Mouse (Mus musculus) limb, embryonic 10.5 days (tissue): ENCODE measurements around the gene Hist1h4i. TPM values are rescaled to one million over a fixed set of nuclear protein-coding genes. Genes with fewer than 3 reads are reported as not detected.
"Not testable (repeated sequence)": the region's sequence is repeated elsewhere in the genome, so short reads cannot be mapped to it uniquely, and the experiment has no call there.

ENCODE experiments used
- DNase-seq: peaks from one replicate; pipeline ENCODE4 v3.0.0-alpha.2; 2017; ENCODE audit warnings: low spot score
- H3K27ac ChIP-seq: fragments of 300-500 bp; sonication (generic); 2 replicates; pipeline ENCODE4 v1.5.1; 2016; ENCODE audit warnings: mild to moderate bottlenecking
- H3K27me3 ChIP-seq: fragments of 300-500 bp; sonication (generic); 2 replicates; pipeline ENCODE4 v1.6.1; 2016; ENCODE audit warnings: low read depth, mild to moderate bottlenecking; ENCODE audit not compliant: poor library complexity, severe bottlenecking
- H3K36me3 ChIP-seq: fragments of 300-500 bp; sonication (generic); 2 replicates; pipeline ENCODE4 v1.6.1; 2016; ENCODE audit warnings: mild to moderate bottlenecking, moderate library complexity
- H3K4me1 ChIP-seq: fragments of 300-500 bp; sonication (generic); 2 replicates; pipeline ENCODE4 v1.6.1; 2016
- H3K4me3 ChIP-seq: fragments of 300-500 bp; sonication (generic); 2 replicates; pipeline ENCODE4 v1.5.1; 2016; ENCODE audit warnings: mild to moderate bottlenecking, moderate library complexity
- H3K9me3 ChIP-seq: fragments of 300-500 bp; sonication (generic); replicated peaks from 2 replicates; pipeline ENCODE4 v1.6.1; 2016; ENCODE audit warnings: mild to moderate bottlenecking
- WGBS: fragments of 180-500 bp; shearing (Covaris S2); methylation state at CpG from one replicate; pipeline ENCODE4 v1.1.7; 2016; 5-methylcytosine and 5-hydroxymethylcytosine counted together
- polyA plus RNA-seq: library from polyadenylated mRNA; unstranded; fragments of >200 nt; fragmentation: Nextera tagmentation; extraction: Ambion mirVana; gene quantifications from 2 replicates; pipeline ENCODE4 v1.2.1, GENCODE M21; 2016

Gene Hist1h4i
- 27.4 and 36.3 TPM in 2 replicates for polyA plus RNA-seq

DNA sequence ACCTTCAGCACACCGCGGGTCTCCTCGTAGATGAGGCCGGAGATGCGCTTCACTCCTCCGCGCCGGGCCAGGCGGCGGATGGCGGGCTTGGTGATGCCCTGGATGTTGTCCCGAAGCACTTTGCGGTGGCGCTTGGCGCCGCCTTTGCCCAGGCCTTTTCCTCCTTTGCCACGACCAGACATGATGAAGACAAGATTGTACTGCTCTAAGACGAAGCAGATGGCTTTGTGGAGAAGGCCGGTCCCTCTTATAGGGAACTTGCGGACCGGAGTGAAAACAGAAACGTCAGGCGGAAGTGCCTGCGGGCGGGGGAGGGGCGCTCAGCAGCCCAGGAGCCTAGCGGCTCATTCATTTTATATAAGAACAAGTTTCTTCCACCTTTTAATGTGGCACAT, at the start of gene Hist1h4i:
Hist1h4i (minus strand) TSS at position 221 of the 395 bp plus-strand sequence.
- Histone ChIP-seq H3K4me3 (peak within 1 kb of the TSS; percentile 58), H3K27ac (peak within 1 kb of the TSS; percentile 95), H3K4me1 (peaks cover 13% of the 10 kb centered on the region; the same call in 1 of the 2 replicates)
- not testable (repeated sequence) for H3K36me3 ChIP-seq, H3K9me3 ChIP-seq, H3K27me3 ChIP-seq
- under 1% methylated on average over 27 of the region's 27 CpGs for WGBS
- peak; percentile 98 for DNase-seq

DNA sequence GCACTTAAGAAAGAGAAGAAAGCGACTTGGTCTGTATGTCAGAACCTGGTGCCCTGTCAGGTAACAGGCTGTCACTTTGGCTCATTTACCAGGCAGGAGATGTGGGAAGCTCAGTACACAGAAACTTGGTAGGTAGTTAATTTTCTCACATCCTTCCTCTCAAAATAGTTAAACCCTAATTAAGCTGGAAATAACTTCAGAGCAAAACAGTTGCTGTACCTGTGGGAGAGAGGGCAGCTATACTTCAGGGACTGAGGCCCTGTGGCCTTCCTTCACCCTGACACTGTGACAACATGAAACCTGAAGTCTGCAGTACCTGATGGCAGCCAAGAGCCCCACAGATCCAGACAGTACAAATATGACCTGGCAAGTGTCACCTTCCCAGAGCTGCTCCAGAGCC, 43.0 kb upstream of the Hist1h4i start, which contains the start of gene Vmn1r188:
Vmn1r188 (plus strand) TSS at position 301 of the 400 bp plus-strand sequence.
- not testable (repeated sequence) for H3K36me3 ChIP-seq, H3K4me1 ChIP-seq, H3K27ac ChIP-seq, H3K27me3 ChIP-seq, DNase-seq, H3K9me3 ChIP-seq, H3K4me3 ChIP-seq
- WGBS = 86% methylated on average over 1 of the region's 1 CpGs

DNA sequence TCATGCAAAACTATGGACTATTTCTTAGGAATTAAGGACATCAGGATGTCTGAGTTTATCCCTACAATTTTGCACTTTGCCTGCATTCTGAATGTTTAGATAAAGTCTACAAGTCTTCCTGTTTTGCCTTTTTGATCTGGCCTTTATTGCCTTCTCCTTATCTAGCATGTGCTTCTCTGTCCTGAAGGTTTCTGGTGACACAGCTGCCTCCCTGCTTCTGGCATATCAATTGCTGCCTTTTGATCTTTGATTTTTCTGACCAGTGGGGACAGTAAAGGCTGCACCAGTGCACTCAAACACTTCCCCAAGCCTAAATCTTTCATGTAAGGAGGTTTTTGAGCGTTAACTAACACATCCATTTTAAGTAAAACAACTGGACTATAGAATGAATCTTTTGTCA, 22.3 kb upstream of the Hist1h4i start:
- DNase-seq = no peak
- Histone ChIP-seq H3K27ac (no peak overlapping the region), H3K4me1 (no peaks in the 10 kb centered on the region), H3K9me3 (no peaks in the 10 kb centered on the region), H3K4me3 (no peak overlapping the region), H3K36me3 (no peaks in the 10 kb centered on the region), H3K27me3 (no peaks in the 10 kb centered on the region)
- 53% methylated on average over 1 of the region's 1 CpGs for WGBS

DNA sequence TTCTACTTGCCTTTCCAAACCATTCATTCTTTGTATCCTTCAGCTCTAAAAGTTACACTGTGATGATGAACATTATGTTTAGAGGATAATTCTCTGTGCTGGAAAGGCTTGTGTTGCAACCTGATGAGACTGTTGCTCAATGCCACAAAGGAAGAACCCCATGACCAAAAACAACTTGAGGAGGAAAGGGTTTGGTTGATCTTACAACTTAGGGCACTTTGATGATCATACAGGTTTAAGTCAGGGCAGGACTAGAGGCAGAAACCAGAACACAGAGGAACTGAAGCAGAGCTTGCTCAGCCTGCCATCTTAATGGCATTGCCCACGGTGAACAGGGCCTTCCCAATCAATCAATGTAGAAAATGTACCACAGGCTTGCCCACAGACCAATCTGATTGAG, 20.3 kb upstream of the Hist1h4i start:
- Histone ChIP-seq H3K4me3 (no peak overlapping the region), H3K27ac (no peak overlapping the region), H3K9me3 (no peaks in the 10 kb centered on the region), H3K4me1 (no peaks in the 10 kb centered on the region), H3K36me3 (no peaks in the 10 kb centered on the region), H3K27me3 (no peaks in the 10 kb centered on the region)
- no peak for DNase-seq
- WGBS = 89% methylated on average over 1 of the region's 1 CpGs

DNA sequence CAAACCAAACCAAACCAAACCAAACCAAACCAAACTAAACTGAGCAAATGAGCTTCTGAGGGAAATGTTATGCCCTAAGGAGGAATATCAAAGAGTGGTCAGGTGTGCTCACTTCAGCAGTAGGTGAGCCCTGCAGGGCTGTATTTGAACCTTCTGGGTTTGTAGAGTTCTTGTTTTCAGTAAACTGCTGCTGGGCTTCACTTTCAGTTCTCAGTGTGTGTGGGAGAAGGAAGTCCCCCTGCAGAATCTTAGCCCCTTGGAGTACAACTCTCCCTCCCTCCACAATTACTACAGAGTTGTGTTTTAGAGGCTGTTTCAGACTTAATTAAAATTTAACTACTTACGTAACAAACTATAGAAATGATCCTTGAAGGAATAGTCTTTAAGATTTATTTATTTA, 12.6 kb upstream of the Hist1h4i start:
- DNase-seq = no peak
- Histone ChIP-seq H3K36me3 (no peaks in the 10 kb centered on the region), H3K27me3 (no peaks in the 10 kb centered on the region), H3K9me3 (no peaks in the 10 kb centered on the region), H3K27ac (no peak overlapping the region), H3K4me1 (peaks cover 8% of the 10 kb centered on the region), H3K4me3 (no peak overlapping the region)
- 88% methylated on average over 1 of the region's 1 CpGs for WGBS

DNA sequence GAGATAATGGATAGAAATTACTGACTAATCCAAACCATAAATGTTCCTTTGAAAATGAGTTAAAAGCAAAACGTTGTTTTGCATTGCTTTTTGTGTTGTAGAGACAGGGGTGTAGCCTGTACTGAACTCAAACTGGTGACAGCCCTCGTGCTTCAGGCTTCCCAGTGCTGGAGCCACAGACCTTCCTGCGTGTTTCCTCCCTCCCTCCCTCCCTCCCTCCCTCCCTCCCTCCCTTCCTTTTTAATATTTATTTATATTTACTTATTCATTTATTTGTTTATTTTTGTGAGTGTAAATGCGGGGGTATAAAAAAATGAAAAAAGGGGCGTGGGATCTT, 10.3 kb upstream of the Hist1h4i start:
- Histone ChIP-seq H3K36me3 (no peaks in the 10 kb centered on the region), H3K4me1 (peaks cover 8% of the 10 kb centered on the region), H3K4me3 (peak overlapping the region; percentile 61), H3K9me3 (no peaks in the 10 kb centered on the region), H3K27me3 (no peaks in the 10 kb centered on the region), H3K27ac (peak overlapping the region; percentile 87)
- no peak for DNase-seq
- 8% methylated on average over 5 of the region's 5 CpGs for WGBS

DNA sequence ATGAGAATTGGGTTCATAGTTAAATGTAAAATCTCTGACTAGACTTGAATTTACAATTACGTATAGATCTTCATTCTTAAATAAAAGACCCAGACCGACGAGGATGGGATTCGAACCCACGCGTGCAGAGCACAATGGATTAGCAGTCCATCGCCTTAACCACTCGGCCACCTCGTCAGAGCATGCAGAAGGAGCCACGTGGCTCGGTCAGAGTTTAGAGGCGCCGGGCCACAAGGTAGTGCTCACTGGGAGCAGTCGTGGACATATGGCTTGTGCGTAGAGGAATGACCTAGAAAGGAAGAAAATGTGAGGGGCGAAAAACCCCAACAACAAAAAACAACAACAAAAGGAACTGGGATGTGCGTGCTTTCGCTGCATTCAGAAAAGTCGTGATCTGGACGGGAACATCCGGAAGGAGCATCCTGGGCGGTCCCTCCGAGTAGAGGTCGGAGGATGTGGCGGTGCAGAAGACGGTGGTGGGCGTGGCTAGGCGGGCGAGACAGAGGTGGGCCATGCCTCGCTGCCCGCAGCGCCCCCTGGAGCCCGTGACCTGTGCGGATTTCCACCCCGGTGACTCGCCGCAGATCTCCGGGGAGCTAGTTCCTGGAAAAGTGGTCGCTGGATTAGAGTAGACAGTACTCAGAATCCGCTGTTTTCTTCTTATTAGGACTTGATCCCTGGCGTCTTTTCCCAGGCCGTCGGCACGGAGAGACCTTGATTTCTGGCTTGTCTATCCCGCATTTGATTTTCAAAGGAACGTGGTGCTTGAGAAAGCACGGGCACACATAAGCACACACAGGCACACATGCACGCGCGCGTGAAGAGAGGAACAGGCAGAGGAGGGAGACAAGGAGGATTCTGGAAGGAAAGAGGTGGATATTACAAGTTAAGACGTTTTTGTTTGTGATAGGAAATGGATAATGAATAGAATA, 9.7 kb upstream of the Hist1h4i start:
- Histone ChIP-seq H3K9me3 (no peaks in the 10 kb centered on the region), H3K27ac (peak overlapping the region; percentile 87), H3K36me3 (no peaks in the 10 kb centered on the region), H3K4me1 (peaks cover 6% of the 10 kb centered on the region), H3K4me3 (peak overlapping the region; percentile 61), H3K27me3 (no peaks in the 10 kb centered on the region)
- WGBS = under 1% methylated on average over 52 of the region's 52 CpGs
- DNase-seq = peak; percentile 97

DNA sequence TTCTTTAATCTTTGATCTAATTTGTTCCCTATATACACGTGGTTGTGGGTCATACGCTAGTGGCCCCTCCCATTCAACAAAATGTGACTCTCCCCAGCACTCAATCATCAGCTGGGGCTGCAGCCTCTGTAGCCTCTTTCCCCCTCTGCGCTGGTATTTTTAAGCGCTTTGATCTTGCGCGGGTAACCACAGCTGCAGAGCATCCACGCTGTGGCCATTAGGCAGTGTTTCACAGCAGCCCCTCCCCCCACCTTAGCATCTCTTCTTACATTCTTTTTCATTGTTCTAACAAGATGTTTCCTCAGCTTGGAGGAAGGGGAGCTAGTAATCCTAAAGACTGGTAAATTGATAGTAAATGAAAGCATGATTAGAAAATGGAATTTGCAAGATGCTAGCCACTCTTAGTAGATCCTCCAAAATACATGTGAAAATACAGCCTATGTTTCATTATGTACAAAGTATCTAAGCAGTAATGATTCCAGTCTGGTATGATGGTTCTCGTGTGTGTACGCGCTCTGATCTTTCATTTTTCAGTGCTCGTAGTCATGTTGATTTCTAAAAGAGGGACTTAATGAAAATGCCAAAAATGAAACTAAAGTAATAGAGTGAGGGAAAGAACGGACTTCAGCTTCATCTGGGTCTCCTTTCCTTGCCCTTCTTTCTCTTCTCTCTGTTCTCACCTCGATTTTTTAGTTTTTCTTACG, 8.7 kb upstream of the Hist1h4i start:
- H3K4me1 ChIP-seq = peaks cover 4% of the 10 kb centered on the region
- WGBS = 3% methylated on average over 14 of the region's 14 CpGs
- H3K27ac ChIP-seq = peak overlapping the region; percentile 87
- no peaks in the 10 kb centered on the region for H3K27me3 ChIP-seq
- DNase-seq = peak; percentile 84
- H3K4me3 ChIP-seq = peak overlapping the region; percentile 61
- H3K9me3 ChIP-seq = no peaks in the 10 kb centered on the region
- H3K36me3 ChIP-seq = no peaks in the 10 kb centered on the region

DNA sequence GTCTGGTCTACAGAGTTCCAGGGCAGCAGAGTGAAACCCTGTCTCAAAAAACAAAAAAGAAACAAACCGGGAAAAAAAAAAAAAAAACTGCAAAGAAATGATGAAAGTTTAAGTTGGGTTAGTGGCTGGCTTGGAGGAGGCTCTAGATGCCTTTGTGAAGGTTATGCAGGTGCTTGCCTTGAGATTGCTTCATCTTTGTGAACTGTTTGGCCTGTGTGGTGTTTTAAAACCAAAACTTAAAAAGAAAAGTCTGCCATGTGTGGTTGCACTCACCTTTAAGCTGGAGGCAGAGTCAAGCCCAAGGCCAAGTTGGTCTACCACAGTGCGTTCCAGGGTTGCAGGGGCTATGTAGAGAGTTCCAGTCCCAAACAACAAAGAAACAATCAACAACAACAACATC, 7.9 kb upstream of the Hist1h4i start:
- H3K4me3 ChIP-seq = no peak overlapping the region
- no peaks in the 10 kb centered on the region for H3K9me3 ChIP-seq
- DNase-seq = no peak
- no peaks in the 10 kb centered on the region for H3K27me3 ChIP-seq
- H3K4me1 ChIP-seq = peaks cover 7% of the 10 kb centered on the region
- no peaks in the 10 kb centered on the region for H3K36me3 ChIP-seq
- H3K27ac ChIP-seq = no peak overlapping the region; the same call in 1 of the 2 replicates
- WGBS = 81% methylated on average over 2 of the region's 2 CpGs

DNA sequence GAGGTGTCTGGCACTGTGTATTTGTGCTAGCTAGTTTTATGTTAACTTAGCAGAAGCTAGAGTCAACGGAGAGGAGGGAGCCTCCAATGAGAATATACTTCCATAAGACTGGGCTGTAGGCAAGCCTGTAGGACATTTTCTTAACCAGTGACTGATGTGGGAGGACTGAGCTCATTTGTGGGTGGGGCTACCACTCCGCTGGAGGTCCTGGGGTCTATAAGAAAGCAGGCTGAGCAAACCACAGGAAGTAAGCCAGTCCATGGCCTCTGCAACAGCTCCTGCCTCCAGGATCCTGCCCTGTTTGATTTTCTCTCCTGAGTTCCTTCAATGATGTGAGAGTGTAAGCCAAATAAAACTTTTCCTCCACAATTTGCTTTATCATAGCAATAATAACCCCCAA, 4.1 kb upstream of the Hist1h4i start:
- peaks cover 9% of the 10 kb centered on the region for H3K4me1 ChIP-seq
- no peak overlapping the region for H3K4me3 ChIP-seq
- no peaks in the 10 kb centered on the region for H3K36me3 ChIP-seq
- no peak for DNase-seq
- 68% methylated on average over 2 of the region's 2 CpGs for WGBS
- no peak overlapping the region for H3K27ac ChIP-seq
- no peaks in the 10 kb centered on the region for H3K27me3 ChIP-seq
- H3K9me3 ChIP-seq = no peaks in the 10 kb centered on the region

DNA sequence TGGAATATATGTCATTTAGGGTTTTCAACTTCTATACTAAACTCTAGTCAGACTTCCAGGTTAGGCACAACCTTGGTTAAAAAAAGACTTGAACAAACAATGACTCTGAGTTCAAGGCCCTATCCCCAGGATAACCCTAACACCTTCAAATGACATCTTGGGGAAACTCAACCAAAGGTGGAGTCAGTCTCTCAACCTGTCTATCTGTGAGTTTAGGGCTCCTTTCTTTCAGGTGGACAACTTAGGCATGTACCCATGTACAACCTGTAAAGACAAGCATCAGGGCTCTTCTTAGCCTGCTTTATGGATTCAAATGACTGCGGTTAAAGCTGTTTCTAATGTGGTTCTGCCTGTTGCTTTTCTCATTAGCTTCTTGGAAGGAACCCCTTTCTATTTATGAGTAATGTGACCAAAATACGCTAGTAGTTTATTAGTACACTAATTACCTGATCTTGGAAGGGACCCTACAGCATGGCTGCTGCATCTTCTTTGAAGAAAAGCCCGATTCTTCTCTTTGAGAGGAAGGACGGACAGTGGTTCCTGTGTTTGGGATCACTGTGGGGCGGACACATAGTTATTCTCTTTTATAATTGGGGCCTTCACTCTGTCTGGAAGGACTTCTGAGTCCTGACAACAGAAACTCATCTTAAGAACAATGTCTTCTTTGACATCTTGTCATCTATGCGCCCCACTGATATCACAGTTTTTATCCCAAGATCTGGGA, 3.4 kb upstream of the Hist1h4i start:
- no peak for DNase-seq
- H3K27me3 ChIP-seq = no peaks in the 10 kb centered on the region
- no peaks in the 10 kb centered on the region for H3K9me3 ChIP-seq
- peaks cover 6% of the 10 kb centered on the region; the same call in 1 of the 2 replicates for H3K4me1 ChIP-seq
- peak overlapping the region; percentile 82; the same call in 1 of the 2 replicates for H3K27ac ChIP-seq
- WGBS = 92% methylated on average over 6 of the region's 6 CpGs
- H3K36me3 ChIP-seq = no peaks in the 10 kb centered on the region
- H3K4me3 ChIP-seq = peak overlapping the region; percentile 48

DNA sequence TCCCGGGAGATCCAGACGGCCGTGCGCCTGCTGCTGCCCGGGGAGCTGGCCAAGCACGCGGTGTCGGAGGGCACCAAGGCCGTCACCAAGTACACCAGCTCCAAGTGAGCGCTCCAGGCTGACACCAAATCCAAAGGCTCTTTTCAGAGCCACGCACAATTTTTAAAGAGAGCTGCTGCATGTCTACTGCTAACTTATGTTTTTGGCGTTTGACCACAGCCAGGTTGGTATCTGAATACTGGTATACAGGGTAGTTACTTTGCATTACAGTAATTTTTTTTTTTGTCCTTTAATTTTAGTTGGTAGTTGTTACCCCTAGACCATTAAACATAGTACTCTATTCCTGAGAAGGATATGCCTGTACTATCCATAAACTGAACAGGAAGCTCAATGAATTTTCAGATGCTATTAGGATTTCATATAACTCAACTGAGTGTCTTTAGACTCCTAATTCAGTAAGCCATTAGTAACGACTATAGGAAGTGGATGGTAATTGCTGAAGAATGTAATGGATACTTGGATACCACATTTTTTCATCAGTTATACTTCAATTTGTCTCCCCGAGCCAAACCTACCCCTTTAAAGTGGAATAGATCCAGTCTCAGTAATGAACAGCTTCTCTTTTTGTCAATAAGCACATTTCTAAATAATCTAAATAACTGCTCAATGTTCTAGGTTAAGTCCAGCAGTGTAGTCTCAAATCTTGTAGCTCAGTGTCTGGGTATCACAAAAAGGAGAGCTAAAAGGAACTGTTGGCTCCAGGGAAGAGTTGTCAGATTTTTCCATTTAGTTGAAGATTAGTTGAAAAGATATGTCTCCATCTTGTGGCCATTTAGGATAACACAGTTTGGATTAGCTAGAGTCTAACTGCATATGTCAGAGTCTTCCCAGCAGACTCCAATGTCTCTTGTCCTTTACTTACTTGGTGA, 2.6 kb upstream of the Hist1h4i start:
- no peaks in the 10 kb centered on the region for H3K9me3 ChIP-seq
- no peaks in the 10 kb centered on the region for H3K27me3 ChIP-seq
- WGBS = 2% methylated on average over 14 of the region's 14 CpGs
- H3K4me1 ChIP-seq = peaks cover 6% of the 10 kb centered on the region; the same call in 1 of the 2 replicates
- no peaks in the 10 kb centered on the region for H3K36me3 ChIP-seq
- H3K4me3 ChIP-seq = peak overlapping the region; percentile 48
- DNase-seq = no peak
- peak overlapping the region; percentile 82 for H3K27ac ChIP-seq
